Mouse (Mus musculus) yolk sac, embryonic 10.5 days (tissue): ENCODE data around the gene Aig1.

ENCODE experiments used
- DNase-seq: peaks from one replicate; pipeline ENCODE4 v3.0.0-alpha.2; 2017; ENCODE audit warnings: low spot score

The Aig1 gene

GRCm38 (mm10) chr10:13702688-13703087, 166.1 kb downstream of the Aig1 start:
- DNase-seq: no peak

DNA sequence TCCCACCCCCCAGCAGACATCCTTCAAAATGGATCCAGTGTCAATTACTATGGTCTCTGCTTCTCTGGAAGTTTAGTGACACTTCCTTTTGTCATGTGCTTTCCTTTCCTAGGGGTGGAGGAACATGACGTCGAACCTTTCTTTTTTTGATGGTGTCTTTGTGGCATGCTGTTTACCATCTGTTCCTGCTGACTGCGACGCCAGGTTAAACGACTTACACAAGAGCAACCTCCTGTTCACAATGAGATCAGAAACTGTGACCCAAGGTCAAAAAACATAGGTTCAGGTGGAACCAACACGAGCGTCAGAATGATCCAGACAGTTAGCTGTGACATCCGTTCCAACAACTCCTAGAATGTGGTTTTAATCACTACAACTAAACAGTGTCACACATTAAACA, 166.7 kb downstream of the Aig1 start:
- no peak for DNase-seq

DNA sequence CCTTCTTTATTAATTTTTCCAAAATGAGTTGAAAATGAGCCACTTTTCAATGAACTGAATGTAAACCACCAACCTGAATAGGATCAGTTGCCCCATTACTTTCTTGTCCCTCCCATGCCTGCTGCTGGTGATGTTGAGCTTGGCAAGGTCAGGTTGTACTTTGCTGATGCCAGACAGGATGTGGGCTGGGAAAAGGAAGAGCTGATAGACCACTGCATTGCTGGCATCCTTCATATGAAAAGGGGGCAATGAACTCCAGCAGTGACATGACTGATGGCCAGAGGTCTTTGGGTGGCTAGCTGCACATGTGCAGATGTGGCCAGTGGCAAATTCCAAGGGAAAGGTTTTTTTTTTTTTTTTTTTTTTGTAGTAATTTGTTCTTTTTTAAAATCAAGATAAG, 172.5 kb downstream of the Aig1 start:
- no peak for DNase-seq

DNA sequence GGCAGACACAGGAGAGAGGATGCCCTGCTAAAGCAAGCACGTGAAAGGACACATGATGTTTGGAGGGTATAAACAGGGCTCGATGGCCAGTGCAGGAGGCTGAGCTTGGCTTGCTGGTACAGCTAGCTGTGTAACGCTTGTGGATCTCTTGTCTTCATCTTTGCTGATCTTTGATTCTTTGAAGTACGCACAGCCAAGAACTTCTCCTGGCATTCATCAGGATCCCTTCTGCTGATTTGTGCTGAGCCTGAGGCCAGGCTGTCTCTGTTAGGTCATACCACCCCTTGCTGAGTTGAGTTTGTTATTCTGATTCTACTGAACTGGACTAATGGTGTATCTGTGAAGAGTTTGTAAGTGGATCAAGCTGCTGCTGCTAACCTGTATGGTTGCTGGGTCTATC, 175.5 kb downstream of the Aig1 start:
- no peak for DNase-seq

GRCm38 (mm10) chr10:13690773-13691172, 178.0 kb downstream of the Aig1 start:
- no peak for DNase-seq

DNA sequence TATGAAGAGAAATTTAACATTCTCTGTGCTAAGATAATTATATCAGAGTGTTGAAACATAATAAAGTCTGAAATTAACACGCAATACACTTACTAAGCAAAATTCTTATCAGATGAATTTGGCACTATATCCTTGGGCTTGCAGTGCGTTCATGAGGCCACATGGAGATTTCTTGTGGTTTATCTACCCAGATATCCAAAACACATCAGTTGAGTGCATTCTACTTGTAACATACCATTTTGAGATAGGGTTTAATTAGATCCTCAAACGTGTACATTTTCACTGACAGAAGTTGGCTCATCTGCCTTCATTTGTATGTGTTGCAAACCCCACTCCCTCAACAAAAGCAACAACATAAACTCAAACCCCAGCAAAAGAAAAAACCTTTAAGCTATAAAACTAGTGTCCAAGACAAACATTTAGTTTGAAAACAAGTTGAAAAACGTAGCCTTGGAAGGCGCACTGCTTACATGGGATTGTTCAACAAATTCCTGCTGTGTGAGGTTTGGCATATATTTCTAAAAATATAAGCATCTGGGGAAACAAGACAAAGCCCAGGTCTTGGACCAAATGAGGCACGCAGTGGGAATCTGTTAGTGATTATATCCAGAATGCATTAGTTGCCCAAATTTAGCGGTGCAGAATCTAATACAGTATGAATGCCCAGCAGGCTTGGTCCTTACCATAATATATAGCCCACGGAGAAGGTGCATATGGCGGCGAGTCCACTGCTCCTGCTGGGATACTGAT, 178.8 kb downstream of the Aig1 start:
- no peak for DNase-seq

GRCm38 (mm10) chr10:13688386-13689120, 180.2 kb downstream of the Aig1 start:
- DNase-seq: peak; percentile 41

- DNase-seq: no peak
These were observed 181.5 kb downstream of the Aig1 start for GRCm38 (mm10) chr10:13687182-13687810.

DNA sequence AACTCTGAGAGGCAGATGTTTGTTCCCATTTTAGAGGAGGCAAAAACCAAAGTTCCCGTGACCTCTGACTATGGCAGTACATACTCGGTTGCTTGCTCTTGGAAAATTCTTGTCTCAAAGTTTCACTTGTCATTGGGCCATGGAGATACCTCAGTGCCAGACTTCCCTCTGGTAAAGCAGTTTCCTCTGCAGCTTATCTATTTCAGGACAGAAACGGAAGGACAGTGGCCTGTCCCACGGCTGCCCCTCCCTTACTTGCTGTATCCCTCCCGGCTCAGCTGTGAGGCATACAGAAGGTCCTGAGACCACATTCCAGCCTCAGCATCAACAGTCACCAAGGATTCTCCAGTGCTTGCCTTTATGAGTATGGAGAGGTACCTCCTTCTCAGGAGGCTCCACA, 182.7 kb downstream of the Aig1 start:
- no peak for DNase-seq

- DNase-seq: no peak
These were observed 183.4 kb downstream of the Aig1 start for GRCm38 (mm10) chr10:13685366-13685765.

GRCm38 (mm10) chr10:13684452-13684851, 184.3 kb downstream of the Aig1 start:
- DNase-seq: no peak

GRCm38 (mm10) chr10:13682565-13682964, 186.2 kb downstream of the Aig1 start:
- DNase-seq: no peak

GRCm38 (mm10) chr10:13677440-13677839, 191.3 kb downstream of the Aig1 start:
- DNase-seq: no peak

GRCm38 (mm10) chr10:13675033-13675379, 193.8 kb downstream of the Aig1 start:
- DNase-seq: no peak

DNA sequence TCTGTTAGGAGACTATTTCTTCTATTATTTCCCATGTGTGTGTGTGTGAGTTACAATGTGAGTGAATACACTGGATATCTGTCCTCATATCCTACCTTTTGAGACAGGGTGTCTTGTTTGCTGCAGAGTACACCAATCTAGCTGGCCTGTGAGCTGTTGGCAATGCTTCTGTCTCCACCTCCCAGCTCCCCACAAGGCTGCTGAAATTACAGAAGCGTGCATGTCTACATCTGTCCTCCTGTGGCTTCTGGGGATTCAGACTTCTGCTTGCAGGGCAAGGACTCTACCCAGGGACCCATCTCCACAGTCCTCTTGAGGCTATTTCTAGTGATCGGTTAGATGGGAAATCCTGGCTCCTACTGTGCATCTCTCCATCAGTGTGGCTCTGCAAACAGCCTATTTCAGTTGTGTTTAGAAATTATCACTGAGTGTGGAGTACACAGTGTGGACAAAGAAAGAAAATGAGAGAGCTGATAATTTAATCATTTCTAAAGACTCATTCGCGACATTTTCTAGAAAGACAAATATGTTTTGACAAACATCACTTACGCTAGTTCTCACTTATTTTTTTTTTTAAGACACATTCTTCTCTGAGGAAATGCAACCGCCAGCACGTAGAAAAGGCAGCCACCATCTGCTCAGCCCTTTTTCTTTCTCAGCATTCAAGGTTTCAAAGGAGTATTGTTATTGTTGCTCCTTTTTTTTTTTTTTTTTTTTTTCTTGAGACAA, 194.3 kb downstream of the Aig1 start:
- DNase-seq: no peak

GRCm38 (mm10) chr10:13667166-13667696, 201.5 kb downstream of the Aig1 start:
- DNase-seq: no peak

DNA sequence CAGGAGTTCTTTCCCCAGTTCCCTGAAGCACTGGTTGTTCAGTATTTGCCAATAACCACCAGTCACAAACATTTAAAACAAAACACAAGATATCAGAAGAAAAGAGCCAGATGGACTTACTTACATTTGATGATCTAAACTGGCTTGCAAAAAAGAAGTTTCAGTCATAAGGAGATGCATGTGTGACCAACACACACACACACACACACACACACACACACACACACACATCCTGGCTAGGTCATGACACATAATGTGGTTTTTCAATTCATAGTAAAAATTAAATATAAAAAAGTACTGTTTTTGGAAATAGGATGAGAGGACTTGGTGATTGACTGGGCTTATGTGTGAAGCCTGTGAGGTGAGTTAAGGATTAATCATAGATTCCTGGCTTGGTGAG, 205.3 kb downstream of the Aig1 start:
- no peak for DNase-seq

GRCm38 (mm10) chr10:13659778-13660177, 209.0 kb downstream of the Aig1 start:
- no peak for DNase-seq

DNA sequence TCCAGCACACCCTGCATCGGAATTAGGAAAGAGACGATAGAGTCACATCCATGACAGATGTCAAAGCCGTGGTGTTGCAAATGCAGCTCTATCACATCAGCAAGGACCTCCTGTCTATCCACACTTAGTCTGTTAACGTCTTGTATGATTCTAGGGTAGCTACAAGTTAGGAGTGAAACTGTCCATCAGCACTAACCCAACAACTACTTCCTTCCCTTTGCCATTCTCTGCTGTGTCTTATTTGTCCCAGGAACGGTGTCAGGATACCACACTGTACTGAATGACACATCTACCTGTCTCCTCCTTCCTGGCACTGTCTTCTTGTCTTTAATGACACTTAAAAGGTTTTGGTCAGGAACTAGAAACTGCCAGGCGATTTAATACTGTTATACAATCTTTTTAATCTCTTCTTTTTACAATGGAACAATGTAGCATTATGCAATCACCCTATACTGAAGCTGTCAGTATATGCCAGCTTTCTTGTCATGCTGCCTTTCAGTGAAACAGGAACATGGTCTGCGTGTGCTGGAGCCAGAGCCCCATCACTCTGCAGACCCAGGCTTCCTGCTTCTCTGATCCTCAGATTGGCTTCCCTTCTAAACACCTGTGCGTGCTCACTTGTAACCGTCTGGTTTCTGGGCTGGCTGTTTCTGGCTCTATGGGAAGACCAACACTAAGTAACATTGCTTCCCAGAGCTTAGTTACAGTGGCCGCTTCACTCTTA, 214.9 kb downstream of the Aig1 start:
- DNase-seq: no peak

DNA sequence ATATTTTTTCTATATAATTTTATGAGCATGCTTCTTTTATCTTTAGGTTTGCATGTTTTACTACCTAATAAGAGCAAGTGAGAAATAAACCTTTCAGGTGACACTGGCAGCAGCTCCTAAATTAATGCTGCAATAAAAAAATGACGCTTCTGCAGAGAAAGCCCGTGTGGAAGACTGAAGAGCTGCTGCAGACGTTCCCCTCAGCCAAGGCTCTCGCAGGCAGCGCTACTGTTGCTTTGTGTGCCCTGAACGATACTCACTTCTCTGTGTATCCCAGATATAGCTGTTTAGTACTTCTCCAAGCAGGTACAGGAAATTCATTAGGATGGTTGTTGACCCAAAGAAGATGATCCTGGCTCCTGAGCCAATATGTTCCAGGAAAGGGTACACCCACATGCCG, 215.5 kb downstream of the Aig1 start:
- no peak for DNase-seq

DNA sequence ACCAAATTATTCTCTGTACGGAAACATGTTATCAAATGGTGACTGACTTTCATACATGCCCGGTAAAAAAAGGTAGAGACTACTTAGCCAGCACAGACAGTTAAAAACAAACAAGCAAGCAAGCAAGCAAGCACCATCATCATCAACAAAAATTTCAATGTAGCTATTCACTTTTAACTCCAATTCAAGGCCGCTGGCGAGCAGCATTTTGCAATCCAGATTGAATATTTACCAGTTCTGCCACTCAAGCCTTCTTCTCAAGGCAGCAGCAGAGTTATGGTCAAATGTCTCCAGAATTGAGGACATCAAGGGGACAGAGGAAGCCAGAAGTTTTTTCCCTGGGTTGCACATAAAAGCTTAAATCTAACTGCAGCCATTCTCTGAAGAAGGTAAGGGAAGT, 216.7 kb downstream of the Aig1 start:
- DNase-seq: no peak

DNA sequence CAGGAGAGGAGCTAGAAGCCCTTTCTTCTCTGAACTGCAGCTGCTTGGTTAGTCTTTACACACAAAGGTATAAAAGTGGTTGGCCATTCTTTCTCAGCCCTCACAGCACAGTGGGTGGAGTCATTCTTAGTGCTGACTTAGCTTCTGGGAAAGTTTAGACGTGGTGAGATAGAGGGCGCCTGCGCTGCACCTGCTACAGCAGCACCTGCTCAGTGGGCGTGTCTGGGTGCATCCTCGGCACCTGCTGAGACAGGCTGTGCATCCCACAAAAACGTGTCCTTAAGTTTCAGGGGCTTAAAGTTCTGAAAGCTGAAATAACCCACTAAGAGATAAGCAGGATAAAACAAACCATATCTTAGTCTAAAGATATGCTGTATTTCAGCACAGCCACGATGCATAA, 227.0 kb downstream of the Aig1 start:
- no peak for DNase-seq
